Mouse (Mus musculus): ENCODE data around the gene Zfp90.

DNA sequence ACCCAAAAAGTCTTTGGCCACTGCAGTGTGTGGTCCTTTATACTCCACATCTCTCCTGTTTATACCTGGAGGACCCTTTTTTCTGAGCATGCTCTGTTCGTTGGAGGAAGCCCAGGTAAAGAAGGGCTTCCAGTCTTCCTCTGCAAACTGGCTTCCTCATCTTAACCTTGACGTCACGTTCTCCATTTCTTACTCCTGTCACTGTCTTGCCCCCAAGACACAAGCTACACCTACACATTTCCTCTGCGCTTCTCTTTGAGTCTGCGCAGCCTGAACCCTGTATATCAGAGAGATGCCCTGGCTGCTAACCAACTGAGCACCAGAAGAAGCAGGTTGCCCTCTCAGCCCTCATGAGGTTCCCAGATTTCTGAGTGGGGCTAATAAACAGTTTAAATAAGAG, 35.8 kb upstream of the Zfp90 start:
- no peak for TF ChIP-seq GATA1 (IDR thresholded peaks at IDR 0.05; ENCODE audit: borderline replicate concordance, low read length)
- no peak for TF ChIP-seq FLI1 (IDR thresholded peaks at IDR 0.05; ENCODE audit: low read length)

Data from megakaryocyte, embryonic 14.5 days (primary cell).